Mouse (Mus musculus): ENCODE results near the gene Dgkb. TPM values are rescaled to one million over a fixed set of nuclear protein-coding genes. Genes with fewer than 3 reads are reported as not detected.

Dgkb gene
- polyA plus RNA-seq, 1 experiment from 2014 or later: 0.64 TPM

GRCm38 (mm10) chr12:38589951-38590350, 772.4 kb downstream of the Dgkb start:
- Histone ChIP-seq H3K27ac (replicated peaks) (no peak overlapping the region), H3K4me3 (ENCODE audit: low read depth, low read length) (no peak overlapping the region), H3K27me3 (ENCODE audit: control insufficient read depth, insufficient read depth, low read length) (no peaks in the 10 kb centered on the region), H3K9ac (ENCODE audit: low read length) (no peak overlapping the region), H3K9me3 (ENCODE audit: control insufficient read depth, low read length) (no peaks in the 10 kb centered on the region), H3K4me1 (replicated peaks; ENCODE audit: control insufficient read depth, insufficient read depth) (no peaks in the 10 kb centered on the region), H3K4me2 (replicated peaks; ENCODE audit: low read depth) (no peak overlapping the region), H3K36me3 (ENCODE audit: control insufficient read depth, insufficient read depth, low read length) (no peaks in the 10 kb centered on the region)
- TF ChIP-seq CTCF (IDR thresholded peaks at IDR 0.05; ENCODE audit: low read depth): no peak
- no peak for TF ChIP-seq EP300 (optimal IDR thresholded peaks at IDR 0.05)
- ATAC-seq (ENCODE audit: low FRiP score, low TSS enrichment) (no peak), DNase-seq (ENCODE audit: low spot score) (no peak)

- WGBS: 98% methylated on average over 2 of the region's 2 CpGs
- DNase-seq (ENCODE audit: low spot score): no peak
- H3K27ac ChIP-seq (replicated peaks): no peak overlapping the region
- no peak overlapping the region for H3K9ac ChIP-seq (ENCODE audit: low read length)
- ATAC-seq (ENCODE audit: low FRiP score, low TSS enrichment): no peak
- no peaks in the 10 kb centered on the region for H3K4me1 ChIP-seq (replicated peaks; ENCODE audit: control insufficient read depth, insufficient read depth)
- H3K27me3 ChIP-seq (ENCODE audit: control insufficient read depth, insufficient read depth, low read length): no peaks in the 10 kb centered on the region
- no peak overlapping the region for H3K4me3 ChIP-seq (ENCODE audit: low read depth, low read length)
- no peaks in the 10 kb centered on the region for H3K36me3 ChIP-seq (ENCODE audit: control insufficient read depth, insufficient read depth, low read length)
- TF ChIP-seq EP300 (optimal IDR thresholded peaks at IDR 0.05) (no peak), CTCF (IDR thresholded peaks at IDR 0.05; ENCODE audit: low read depth) (no peak)
- H3K9me3 ChIP-seq (ENCODE audit: control insufficient read depth, low read length): no peaks in the 10 kb centered on the region
- H3K4me2 ChIP-seq (replicated peaks; ENCODE audit: low read depth): no peak overlapping the region
Measured at GRCm38 (mm10) chr12:38593653-38594052, 776.1 kb downstream of the Dgkb start.

GRCm38 (mm10) chr12:38594055-38594454, 776.5 kb downstream of the Dgkb start:
- DNase-seq (ENCODE audit: low spot score) (no peak), ATAC-seq (ENCODE audit: low FRiP score, low TSS enrichment) (no peak)
- no peaks in the 10 kb centered on the region for H3K27me3 ChIP-seq (ENCODE audit: control insufficient read depth, insufficient read depth, low read length)
- H3K4me2 ChIP-seq (replicated peaks; ENCODE audit: low read depth): no peak overlapping the region
- no peak overlapping the region for H3K27ac ChIP-seq (replicated peaks)
- TF ChIP-seq EP300 (optimal IDR thresholded peaks at IDR 0.05) (no peak), CTCF (IDR thresholded peaks at IDR 0.05; ENCODE audit: low read depth) (no peak)
- no peaks in the 10 kb centered on the region for H3K36me3 ChIP-seq (ENCODE audit: control insufficient read depth, insufficient read depth, low read length)
- H3K9ac ChIP-seq (ENCODE audit: low read length): no peak overlapping the region
- no peaks in the 10 kb centered on the region for H3K4me1 ChIP-seq (replicated peaks; ENCODE audit: control insufficient read depth, insufficient read depth)
- H3K9me3 ChIP-seq (ENCODE audit: control insufficient read depth, low read length): no peaks in the 10 kb centered on the region
- no peak overlapping the region for H3K4me3 ChIP-seq (ENCODE audit: low read depth, low read length)
- 30% methylated on average over 3 of the region's 3 CpGs for WGBS

- Histone ChIP-seq H3K36me3 (ENCODE audit: control insufficient read depth, insufficient read depth, low read length) (no peaks in the 10 kb centered on the region), H3K27me3 (ENCODE audit: control insufficient read depth, insufficient read depth, low read length) (no peaks in the 10 kb centered on the region), H3K4me3 (ENCODE audit: low read depth, low read length) (no peak overlapping the region), H3K4me1 (replicated peaks; ENCODE audit: control insufficient read depth, insufficient read depth) (no peaks in the 10 kb centered on the region), H3K9ac (ENCODE audit: low read length) (no peak overlapping the region), H3K4me2 (replicated peaks; ENCODE audit: low read depth) (no peak overlapping the region), H3K27ac (replicated peaks) (no peak overlapping the region), H3K9me3 (ENCODE audit: control insufficient read depth, low read length) (no peaks in the 10 kb centered on the region)
- WGBS: 25% methylated on average over 7 of the region's 7 CpGs
- no peak for DNase-seq (ENCODE audit: low spot score)
- no peak for ATAC-seq (ENCODE audit: low FRiP score, low TSS enrichment)
- TF ChIP-seq CTCF (IDR thresholded peaks at IDR 0.05; ENCODE audit: low read depth) (no peak), EP300 (optimal IDR thresholded peaks at IDR 0.05) (no peak)
Measured at GRCm38 (mm10) chr12:38596416-38597062, 779.0 kb downstream of the Dgkb start.

- H3K27me3 ChIP-seq (ENCODE audit: control insufficient read depth, insufficient read depth, low read length): no peaks in the 10 kb centered on the region
- H3K4me2 ChIP-seq (replicated peaks; ENCODE audit: low read depth): no peak overlapping the region
- no peak overlapping the region for H3K9ac ChIP-seq (ENCODE audit: low read length)
- H3K4me1 ChIP-seq (replicated peaks; ENCODE audit: control insufficient read depth, insufficient read depth): no peaks in the 10 kb centered on the region
- WGBS: 32% methylated on average over 2 of the region's 2 CpGs
- H3K4me3 ChIP-seq (ENCODE audit: low read depth, low read length): no peak overlapping the region
- no peaks in the 10 kb centered on the region for H3K36me3 ChIP-seq (ENCODE audit: control insufficient read depth, insufficient read depth, low read length)
- ATAC-seq (ENCODE audit: low FRiP score, low TSS enrichment): no peak
- TF ChIP-seq CTCF (IDR thresholded peaks at IDR 0.05; ENCODE audit: low read depth): peak; percentile 21; the same call in 1 of the 2 replicates
- no peak for TF ChIP-seq EP300 (optimal IDR thresholded peaks at IDR 0.05)
- no peaks in the 10 kb centered on the region for H3K9me3 ChIP-seq (ENCODE audit: control insufficient read depth, low read length)
- no peak for DNase-seq (ENCODE audit: low spot score)
- no peak overlapping the region for H3K27ac ChIP-seq (replicated peaks)
Measured at GRCm38 (mm10) chr12:38598096-38598495, 780.6 kb downstream of the Dgkb start.

GRCm38 (mm10) chr12:38600165-38600845, 782.8 kb downstream of the Dgkb start:
- no peaks in the 10 kb centered on the region for H3K9me3 ChIP-seq (ENCODE audit: control insufficient read depth, low read length)
- DNase-seq (ENCODE audit: low spot score) (no peak), ATAC-seq (ENCODE audit: low FRiP score, low TSS enrichment) (no peak)
- no peak overlapping the region for H3K4me2 ChIP-seq (replicated peaks; ENCODE audit: low read depth)
- H3K27ac ChIP-seq (replicated peaks): no peak overlapping the region
- TF ChIP-seq EP300 (optimal IDR thresholded peaks at IDR 0.05) (no peak), CTCF (IDR thresholded peaks at IDR 0.05; ENCODE audit: low read depth) (no peak)
- H3K36me3 ChIP-seq (ENCODE audit: control insufficient read depth, insufficient read depth, low read length): no peaks in the 10 kb centered on the region
- no peaks in the 10 kb centered on the region for H3K27me3 ChIP-seq (ENCODE audit: control insufficient read depth, insufficient read depth, low read length)
- no peak overlapping the region for H3K9ac ChIP-seq (ENCODE audit: low read length)
- 93% methylated on average over 3 of the region's 3 CpGs for WGBS
- no peaks in the 10 kb centered on the region for H3K4me1 ChIP-seq (replicated peaks; ENCODE audit: control insufficient read depth, insufficient read depth)
- H3K4me3 ChIP-seq (ENCODE audit: low read depth, low read length): no peak overlapping the region

Data from stomach, postnatal 0 days (tissue).